Mouse (Mus musculus) midbrain, embryonic 15.5 days (tissue): ENCODE measurements around the gene Fam50b. TPM values are rescaled to one million over a fixed set of nuclear protein-coding genes. Genes with fewer than 3 reads are reported as not detected.
A peak's percentile ranks its signal among the peaks of the same experiment; 100 is the strongest.

Experiments used
- ATAC-seq: fragments of 200-750 bp; cut with Nextera tagmentation; replicated peaks from 2 replicates; pipeline ENCODE4 v1.8.0; 2017; ENCODE audit warnings: moderate TSS enrichment
- H3K27ac ChIP-seq: fragments of 300-500 bp; sonication (generic); 2 replicates; pipeline ENCODE4 v1.5.1; 2015; ENCODE audit warnings: mild to moderate bottlenecking, inconsistent platforms
- H3K27me3 ChIP-seq: fragments of 300-500 bp; sonication (generic); replicated peaks from 2 replicates; pipeline ENCODE4 v1.6.1; 2015; ENCODE audit warnings: inconsistent platforms
- H3K36me3 ChIP-seq: fragments of 300-500 bp; sonication (generic); replicated peaks from 2 replicates; pipeline ENCODE4 v1.6.1; 2015; ENCODE audit warnings: inconsistent platforms
- H3K4me1 ChIP-seq: fragments of 300-500 bp; sonication (generic); 2 replicates; pipeline ENCODE4 v1.6.1; 2015; ENCODE audit warnings: inconsistent platforms
- H3K4me2 ChIP-seq: fragments of 300-500 bp; sonication (generic); 2 replicates; pipeline ENCODE4 v1.6.1; 2015; ENCODE audit warnings: inconsistent platforms, mild to moderate bottlenecking, moderate library complexity
- H3K4me3 ChIP-seq: fragments of 300-500 bp; sonication (generic); 2 replicates; pipeline ENCODE4 v1.5.1; 2015; ENCODE audit warnings: mild to moderate bottlenecking, inconsistent platforms
- H3K9ac ChIP-seq: fragments of 300-500 bp; sonication (generic); 2 replicates; pipeline ENCODE4 v1.6.1; 2015; ENCODE audit warnings: mild to moderate bottlenecking, inconsistent platforms
- H3K9me3 ChIP-seq: fragments of 300-500 bp; sonication (generic); 2 replicates; pipeline ENCODE4 v1.6.1; 2016; ENCODE audit warnings: inconsistent platforms
- WGBS: fragments of 180-500 bp; shearing (Covaris S2); methylation state at CpG from one replicate; pipeline ENCODE4 v1.1.7; 2015; ENCODE audit warnings: mixed read lengths; 5-methylcytosine and 5-hydroxymethylcytosine counted together
- polyA plus RNA-seq: library from polyadenylated mRNA; unstranded; fragments of >200 nt; fragmentation: Nextera tagmentation; extraction: Ambion mirVana; gene quantifications from 2 replicates; pipeline ENCODE4 v1.2.1, GENCODE M21; 2015

Fam50b gene
- polyA plus RNA-seq, 1 experiment from 2014 or later, result 0.13 TPM

DNA sequence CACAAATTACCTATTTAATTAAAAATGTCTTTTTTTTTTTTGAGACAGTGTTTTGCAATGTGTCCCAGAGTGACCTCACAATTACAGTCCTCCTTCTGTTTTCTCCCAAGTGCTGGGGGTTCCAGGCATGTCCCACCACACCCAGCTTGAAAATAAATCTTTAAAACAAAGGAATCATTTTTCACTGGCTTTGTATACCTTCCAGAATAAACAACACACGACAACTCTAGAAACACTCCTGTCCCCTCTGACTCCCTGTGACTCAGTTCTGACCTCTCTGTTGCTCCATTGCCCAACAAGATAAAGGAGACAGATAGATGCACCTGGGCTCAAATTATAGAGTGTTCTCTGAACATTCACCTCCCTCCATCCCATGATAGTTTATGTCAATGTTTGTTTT lies 21.8 kb upstream of the Fam50b start:
- no peak for ATAC-seq

GRCm38 (mm10) chr13:34715437-34715838 lies 19.2 kb upstream of the Fam50b start:
- no peaks in the 10 kb centered on the region for H3K9me3 ChIP-seq
- 35% methylated on average over 7 of the region's 7 CpGs for WGBS

More for the DNA sequence above, 21.8 kb upstream of the Fam50b start:
- Histone ChIP-seq H3K4me2 (no peak overlapping the region), H3K27me3 (no peaks in the 10 kb centered on the region), H3K9ac (no peak overlapping the region), H3K27ac (no peak overlapping the region), H3K4me1 (no peaks in the 10 kb centered on the region), H3K36me3 (no peaks in the 10 kb centered on the region), H3K9me3 (no peaks in the 10 kb centered on the region), H3K4me3 (no peak overlapping the region)
- WGBS, result 77% methylated on average over 1 of the region's 1 CpGs

GRCm38 (mm10) chr13:34724831-34725592 lies 9.6 kb upstream of the Fam50b start:
- Histone ChIP-seq H3K4me1 (no peaks in the 10 kb centered on the region), H3K9me3 (no peaks in the 10 kb centered on the region), H3K36me3 (no peaks in the 10 kb centered on the region), H3K4me3 (no peak overlapping the region), H3K27me3 (no peaks in the 10 kb centered on the region), H3K9ac (no peak overlapping the region), H3K4me2 (no peak overlapping the region), H3K27ac (no peak overlapping the region)
- 81% methylated on average over 8 of the region's 8 CpGs for WGBS
- ATAC-seq, result no peak

More at GRCm38 (mm10) chr13:34715437-34715838, 19.2 kb upstream of the Fam50b start:
- peak; percentile 63; the same call in 1 of the 2 replicates for ATAC-seq
- Histone ChIP-seq H3K27ac (no peak overlapping the region), H3K4me1 (no peaks in the 10 kb centered on the region), H3K4me2 (no peak overlapping the region), H3K4me3 (no peak overlapping the region), H3K27me3 (no peaks in the 10 kb centered on the region), H3K9ac (no peak overlapping the region), H3K36me3 (no peaks in the 10 kb centered on the region)

DNA sequence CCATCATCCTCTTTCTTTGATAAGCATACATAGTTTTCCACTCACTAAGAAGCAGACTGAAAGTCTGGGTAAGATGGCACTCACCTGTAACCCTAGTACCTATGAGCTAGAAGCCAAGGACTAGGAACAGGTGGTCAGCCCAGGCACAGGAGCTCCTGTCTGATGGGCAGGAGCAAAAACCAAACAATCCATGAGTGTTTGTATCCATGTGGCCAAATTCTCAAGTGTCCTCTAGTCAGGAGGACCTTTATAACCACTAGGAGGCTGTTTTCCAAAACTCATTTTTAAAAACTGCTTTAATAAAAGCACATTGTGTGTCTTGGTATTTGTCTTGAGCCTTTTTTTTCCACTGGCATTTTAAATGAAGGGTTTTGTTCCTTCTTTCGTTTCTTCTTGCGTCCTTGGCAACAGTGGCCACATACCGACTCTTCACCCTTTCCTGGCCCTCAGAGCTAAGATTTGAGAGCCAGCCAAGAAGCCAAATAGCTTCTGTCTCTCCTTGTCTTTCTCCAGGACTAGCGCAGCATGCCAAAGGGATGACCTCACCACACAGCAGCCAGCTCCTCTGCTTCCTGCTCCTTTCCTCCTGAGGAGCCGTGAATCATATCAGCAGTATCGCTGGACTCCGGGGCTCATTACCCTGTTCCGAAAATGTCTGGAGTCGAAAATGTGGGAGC lies 8.7 kb upstream of the Fam50b start:
- Histone ChIP-seq H3K4me2 (peak overlapping the region; percentile 22), H3K27ac (peak overlapping the region; percentile 17; the same call in 1 of the 2 replicates)
- ATAC-seq, result 0 out of 2 replicates have a peak, but pooled peaks have one; percentile 33

GRCm38 (mm10) chr13:34726477-34726805 lies 8.2 kb upstream of the Fam50b start:
- H3K36me3 ChIP-seq, result no peaks in the 10 kb centered on the region
- H3K4me3 ChIP-seq, result no peak overlapping the region
- ATAC-seq, result no peak
- H3K27ac ChIP-seq, result peak overlapping the region; percentile 17; the same call in 1 of the 2 replicates
- H3K4me2 ChIP-seq, result peak overlapping the region; percentile 22
- WGBS, result 66% methylated on average over 8 of the region's 8 CpGs
- H3K27me3 ChIP-seq, result no peaks in the 10 kb centered on the region
- H3K9ac ChIP-seq, result no peak overlapping the region
- H3K9me3 ChIP-seq, result no peaks in the 10 kb centered on the region
- H3K4me1 ChIP-seq, result no peaks in the 10 kb centered on the region

More for the DNA sequence above, 8.7 kb upstream of the Fam50b start:
- no peaks in the 10 kb centered on the region for H3K27me3 ChIP-seq
- H3K4me1 ChIP-seq, result no peaks in the 10 kb centered on the region
- H3K36me3 ChIP-seq, result no peaks in the 10 kb centered on the region
- no peak overlapping the region for H3K4me3 ChIP-seq
- H3K9me3 ChIP-seq, result no peaks in the 10 kb centered on the region
- WGBS, result 45% methylated on average over 9 of the region's 9 CpGs
- H3K9ac ChIP-seq, result no peak overlapping the region

GRCm38 (mm10) chr13:34727060-34727459 lies 7.6 kb upstream of the Fam50b start:
- H3K9me3 ChIP-seq, result no peaks in the 10 kb centered on the region
- no peaks in the 10 kb centered on the region for H3K27me3 ChIP-seq
- H3K36me3 ChIP-seq, result no peaks in the 10 kb centered on the region
- no peak overlapping the region for H3K4me2 ChIP-seq
- WGBS, result 94% methylated on average over 2 of the region's 2 CpGs
- no peak for ATAC-seq
- H3K9ac ChIP-seq, result no peak overlapping the region
- H3K4me1 ChIP-seq, result no peaks in the 10 kb centered on the region
- H3K4me3 ChIP-seq, result no peak overlapping the region
- H3K27ac ChIP-seq, result no peak overlapping the region

DNA sequence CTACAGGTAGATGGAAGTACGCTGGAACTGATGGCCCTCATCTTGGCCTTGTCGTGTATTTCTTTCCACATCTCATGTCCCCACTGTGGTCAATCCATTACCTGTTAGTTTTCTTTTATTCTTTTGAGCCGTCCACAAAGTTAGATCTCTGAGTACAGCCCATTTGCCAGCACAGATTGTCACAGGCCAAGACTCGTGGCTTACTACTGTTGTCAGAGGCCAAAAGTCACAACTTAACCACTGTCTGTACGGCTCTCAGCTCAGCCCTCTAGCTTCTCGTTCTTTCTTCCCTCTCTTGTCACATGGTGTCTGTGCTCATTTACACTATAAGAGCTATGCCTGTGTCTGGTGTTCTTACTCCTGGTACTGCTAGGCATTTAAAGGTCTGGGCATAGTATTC lies 3.1 kb upstream of the Fam50b start:
- Histone ChIP-seq H3K9ac (no peak overlapping the region), H3K4me2 (no peak overlapping the region), H3K4me3 (no peak overlapping the region), H3K9me3 (no peaks in the 10 kb centered on the region), H3K27ac (no peak overlapping the region), H3K4me1 (peaks cover 7% of the 10 kb centered on the region), H3K27me3 (no peaks in the 10 kb centered on the region), H3K36me3 (no peaks in the 10 kb centered on the region)
- ATAC-seq, result no peak
- 92% methylated on average over 6 of the region's 6 CpGs for WGBS

DNA sequence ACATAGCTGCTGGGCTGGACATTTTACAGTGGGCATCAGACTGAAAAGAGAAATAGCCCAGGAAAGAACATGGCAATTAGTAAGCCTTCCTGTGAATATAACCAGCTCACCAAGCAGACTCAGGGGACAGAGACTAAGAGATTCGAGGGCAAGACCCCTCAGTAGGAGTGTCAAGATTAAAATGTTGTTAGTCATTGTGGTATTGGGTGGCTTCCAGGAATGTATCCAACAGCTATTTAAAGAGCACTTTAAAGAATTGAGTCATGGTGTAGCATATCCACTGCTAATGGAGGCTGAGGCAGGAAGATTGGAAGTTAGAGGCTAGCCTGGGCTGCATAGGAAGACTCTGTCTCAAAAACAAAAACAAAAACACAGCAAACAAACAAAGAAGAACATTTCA lies 870 bp upstream of the Fam50b start:
- no peak overlapping the region for H3K9ac ChIP-seq
- no peaks in the 10 kb centered on the region for H3K36me3 ChIP-seq
- H3K4me2 ChIP-seq, result no peak overlapping the region
- WGBS, result 73% methylated on average over 1 of the region's 1 CpGs
- peaks cover 7% of the 10 kb centered on the region for H3K4me1 ChIP-seq
- no peak for ATAC-seq
- no peak overlapping the region for H3K27ac ChIP-seq
- H3K27me3 ChIP-seq, result no peaks in the 10 kb centered on the region
- no peak overlapping the region for H3K4me3 ChIP-seq
- no peaks in the 10 kb centered on the region for H3K9me3 ChIP-seq

GRCm38 (mm10) chr13:34737968-34738698 lies 3.5 kb downstream of the Fam50b start:
- Histone ChIP-seq H3K9me3 (no peaks in the 10 kb centered on the region), H3K4me3 (no peak overlapping the region), H3K27ac (no peak overlapping the region), H3K4me1 (peaks cover 7% of the 10 kb centered on the region), H3K9ac (no peak overlapping the region), H3K4me2 (no peak overlapping the region), H3K36me3 (no peaks in the 10 kb centered on the region), H3K27me3 (no peaks in the 10 kb centered on the region)
- ATAC-seq, result no peak
- 58% methylated on average over 7 of the region's 7 CpGs for WGBS

- H3K36me3 ChIP-seq, result no peaks in the 10 kb centered on the region
- H3K27ac ChIP-seq, result no peak overlapping the region
- WGBS, result 70% methylated on average over 1 of the region's 1 CpGs
- no peak overlapping the region for H3K9ac ChIP-seq
- peaks cover 7% of the 10 kb centered on the region for H3K4me1 ChIP-seq
- ATAC-seq, result no peak
- no peak overlapping the region for H3K4me2 ChIP-seq
- no peak overlapping the region for H3K4me3 ChIP-seq
- H3K9me3 ChIP-seq, result no peaks in the 10 kb centered on the region
- no peaks in the 10 kb centered on the region for H3K27me3 ChIP-seq
Observed at GRCm38 (mm10) chr13:34738699-34738973, 4.0 kb downstream of the Fam50b start.

DNA sequence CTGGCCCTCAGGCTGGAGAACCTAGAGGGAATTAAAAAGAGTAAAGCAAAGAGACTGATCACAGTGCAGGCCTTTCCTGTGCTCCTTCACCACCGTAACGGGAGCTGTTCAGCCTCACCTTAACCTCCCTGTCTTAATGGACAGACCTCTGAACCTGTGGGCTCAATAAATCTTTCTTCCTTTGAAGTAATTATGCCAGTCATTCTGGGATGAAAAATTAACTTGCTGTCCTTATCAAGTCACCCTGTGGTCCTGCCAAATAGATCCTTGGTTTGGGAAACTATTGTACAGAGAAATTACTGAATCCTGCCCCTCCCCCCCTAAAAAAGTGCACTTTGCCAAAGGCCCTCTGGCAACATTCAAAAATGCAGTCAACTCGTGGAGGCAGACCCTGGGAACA lies 4.4 kb downstream of the Fam50b start:
- 69% methylated on average over 3 of the region's 3 CpGs for WGBS
- Histone ChIP-seq H3K9me3 (no peaks in the 10 kb centered on the region), H3K4me3 (no peak overlapping the region), H3K4me1 (peaks cover 7% of the 10 kb centered on the region), H3K4me2 (no peak overlapping the region), H3K36me3 (no peaks in the 10 kb centered on the region), H3K9ac (no peak overlapping the region), H3K27ac (no peak overlapping the region), H3K27me3 (no peaks in the 10 kb centered on the region)
- ATAC-seq, result no peak

DNA sequence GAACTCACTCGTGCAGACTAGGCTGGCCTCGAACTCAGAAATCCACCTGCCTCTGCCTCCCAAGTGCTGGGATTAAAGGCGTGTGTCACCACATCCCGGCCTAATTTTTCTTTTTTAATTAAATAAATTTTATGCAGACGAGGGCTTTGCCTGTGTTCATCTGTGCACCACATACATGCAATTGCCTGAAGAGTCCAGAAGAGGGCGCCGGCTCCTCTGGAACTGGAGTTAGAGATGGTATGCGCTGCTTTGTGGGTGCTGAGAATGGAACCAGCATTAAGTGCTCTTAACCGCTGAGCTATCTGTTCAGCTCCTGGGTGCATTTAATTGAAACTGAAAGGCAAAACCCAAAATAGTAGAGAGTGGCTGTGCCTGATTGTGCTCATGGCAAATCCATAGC lies 6.6 kb downstream of the Fam50b start:
- no peak for ATAC-seq
- WGBS, result 86% methylated on average over 9 of the region's 9 CpGs
- Histone ChIP-seq H3K4me3 (no peak overlapping the region), H3K4me1 (no peaks in the 10 kb centered on the region), H3K36me3 (no peaks in the 10 kb centered on the region), H3K27ac (no peak overlapping the region), H3K4me2 (no peak overlapping the region), H3K9ac (no peak overlapping the region), H3K9me3 (no peaks in the 10 kb centered on the region), H3K27me3 (no peaks in the 10 kb centered on the region)
